Mouse (Mus musculus): ENCODE measurements around the gene Mpp2.

Mpp2 gene

DNA sequence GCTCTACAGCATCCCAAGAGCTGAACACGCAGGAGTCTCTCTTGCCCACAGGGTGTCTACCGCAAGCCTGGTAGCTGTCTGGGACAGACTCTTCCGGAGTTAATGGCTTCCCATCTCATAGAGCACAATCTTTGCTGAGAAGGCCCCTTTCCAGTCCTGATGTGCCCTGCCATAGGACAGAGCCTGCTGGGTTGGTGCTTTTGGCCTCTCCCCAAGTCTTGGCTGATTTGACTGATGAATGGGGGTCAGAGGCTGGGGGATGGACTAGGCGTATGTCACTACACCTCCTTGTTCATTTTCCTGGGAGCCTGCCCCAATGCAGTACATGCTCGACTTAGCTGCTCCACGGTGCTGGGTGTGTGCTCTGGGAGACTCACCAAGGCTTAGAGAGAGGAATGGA, 50.5 kb downstream of the Mpp2 start:
- Histone ChIP-seq H3K9me3 (ENCODE audit: low read length) (no peaks in the 10 kb centered on the region), H3K36me3 (ENCODE audit: insufficient read depth, low read length) (no peaks in the 10 kb centered on the region), H3K4me1 (replicated peaks; ENCODE audit: low read depth, low read length) (peaks cover 6% of the 10 kb centered on the region; the same call in 1 of the 2 replicates), H3K27me3 (ENCODE audit: insufficient read depth, low read length) (peaks cover 8% of the 10 kb centered on the region; the same call in 1 of the 2 replicates), H3K4me3 (replicated peaks; ENCODE audit: low read length) (no peak overlapping the region)
- no peak for TF ChIP-seq POU5F1 (IDR thresholded peaks at IDR 0.05; ENCODE audit: borderline replicate concordance, low read length)
- no peak for TF ChIP-seq NANOG (IDR thresholded peaks at IDR 0.05; ENCODE audit: borderline replicate concordance, low read length)
- no peak for TF ChIP-seq CTCF (conservative IDR thresholded peaks at IDR 0.05; ENCODE audit: low read length)

- H3K27me3 ChIP-seq (ENCODE audit: insufficient read depth, low read length) = peaks cover 9% of the 10 kb centered on the region
- H3K36me3 ChIP-seq (ENCODE audit: insufficient read depth, low read length) = no peaks in the 10 kb centered on the region
- H3K4me3 ChIP-seq (replicated peaks; ENCODE audit: low read length) = no peak overlapping the region
- peaks cover 3% of the 10 kb centered on the region; the same call in 1 of the 2 replicates for H3K4me1 ChIP-seq (replicated peaks; ENCODE audit: low read depth, low read length)
- H3K9me3 ChIP-seq (ENCODE audit: low read length) = no peaks in the 10 kb centered on the region
- TF ChIP-seq POU5F1 (IDR thresholded peaks at IDR 0.05; ENCODE audit: borderline replicate concordance, low read length) (no peak), CTCF (conservative IDR thresholded peaks at IDR 0.05; ENCODE audit: low read length) (no peak), NANOG (IDR thresholded peaks at IDR 0.05; ENCODE audit: borderline replicate concordance, low read length) (no peak)
Observed at GRCm38 (mm10) chr11:102036336-102036735, 52.0 kb downstream of the Mpp2 start.

DNA sequence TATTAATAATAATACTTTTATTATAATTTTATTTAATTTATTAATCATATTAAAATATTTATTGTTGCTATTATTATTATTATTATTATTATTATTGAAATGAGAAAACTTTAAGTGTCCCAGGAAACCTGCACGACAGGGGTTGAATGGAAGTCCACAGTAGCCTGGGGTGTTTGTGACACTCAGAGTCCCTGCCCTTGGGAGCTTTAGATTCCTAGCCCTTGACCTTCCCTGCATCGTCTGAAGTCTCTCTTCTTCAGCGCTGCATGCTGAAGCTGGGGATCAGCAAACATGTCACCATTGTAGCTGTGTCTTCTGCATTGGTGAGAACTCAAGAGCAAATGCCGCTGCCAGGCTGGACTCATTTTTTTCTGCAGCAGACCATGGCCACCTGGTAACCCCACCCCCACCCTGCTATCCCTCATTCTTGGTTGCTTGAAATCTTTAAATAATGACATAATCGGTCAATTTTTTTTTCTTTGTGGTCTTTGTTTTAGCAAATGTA, 52.8 kb downstream of the Mpp2 start:
- peaks cover 15% of the 10 kb centered on the region for H3K27me3 ChIP-seq (ENCODE audit: insufficient read depth, low read length)
- no peak overlapping the region for H3K4me3 ChIP-seq (replicated peaks; ENCODE audit: low read length)
- TF ChIP-seq CTCF (conservative IDR thresholded peaks at IDR 0.05; ENCODE audit: low read length) (no peak), POU5F1 (IDR thresholded peaks at IDR 0.05; ENCODE audit: borderline replicate concordance, low read length) (no peak), NANOG (IDR thresholded peaks at IDR 0.05; ENCODE audit: borderline replicate concordance, low read length) (no peak)
- H3K4me1 ChIP-seq (replicated peaks; ENCODE audit: low read depth, low read length) = peaks cover 3% of the 10 kb centered on the region; the same call in 1 of the 2 replicates
- no peaks in the 10 kb centered on the region for H3K36me3 ChIP-seq (ENCODE audit: insufficient read depth, low read length)
- no peaks in the 10 kb centered on the region for H3K9me3 ChIP-seq (ENCODE audit: low read length)

- H3K4me1 ChIP-seq (replicated peaks; ENCODE audit: low read depth, low read length) = peaks cover 3% of the 10 kb centered on the region; the same call in 1 of the 2 replicates
- no peaks in the 10 kb centered on the region for H3K36me3 ChIP-seq (ENCODE audit: insufficient read depth, low read length)
- H3K9me3 ChIP-seq (ENCODE audit: low read length) = no peaks in the 10 kb centered on the region
- H3K27me3 ChIP-seq (ENCODE audit: insufficient read depth, low read length) = peaks cover 18% of the 10 kb centered on the region
- no peak for TF ChIP-seq POU5F1 (IDR thresholded peaks at IDR 0.05; ENCODE audit: borderline replicate concordance, low read length)
- TF ChIP-seq CTCF (conservative IDR thresholded peaks at IDR 0.05; ENCODE audit: low read length) = no peak
- no peak for TF ChIP-seq NANOG (IDR thresholded peaks at IDR 0.05; ENCODE audit: borderline replicate concordance, low read length)
- no peak overlapping the region for H3K4me3 ChIP-seq (replicated peaks; ENCODE audit: low read length)
Observed at GRCm38 (mm10) chr11:102034887-102035286, 53.4 kb downstream of the Mpp2 start.

- H3K9me3 ChIP-seq (ENCODE audit: low read length) = no peaks in the 10 kb centered on the region
- TF ChIP-seq CTCF (conservative IDR thresholded peaks at IDR 0.05; ENCODE audit: low read length) (no peak), NANOG (IDR thresholded peaks at IDR 0.05; ENCODE audit: borderline replicate concordance, low read length) (no peak), POU5F1 (IDR thresholded peaks at IDR 0.05; ENCODE audit: borderline replicate concordance, low read length) (no peak)
- peaks cover 28% of the 10 kb centered on the region for H3K27me3 ChIP-seq (ENCODE audit: insufficient read depth, low read length)
- no peak overlapping the region for H3K4me3 ChIP-seq (replicated peaks; ENCODE audit: low read length)
- peaks cover 3% of the 10 kb centered on the region; the same call in 1 of the 2 replicates for H3K4me1 ChIP-seq (replicated peaks; ENCODE audit: low read depth, low read length)
- H3K36me3 ChIP-seq (ENCODE audit: insufficient read depth, low read length) = no peaks in the 10 kb centered on the region
Observed at GRCm38 (mm10) chr11:102033055-102033591, 55.2 kb downstream of the Mpp2 start.

GRCm38 (mm10) chr11:102031149-102031548, 57.2 kb downstream of the Mpp2 start:
- TF ChIP-seq NANOG (IDR thresholded peaks at IDR 0.05; ENCODE audit: borderline replicate concordance, low read length) (no peak), CTCF (conservative IDR thresholded peaks at IDR 0.05; ENCODE audit: low read length) (no peak), POU5F1 (IDR thresholded peaks at IDR 0.05; ENCODE audit: borderline replicate concordance, low read length) (no peak)
- no peaks in the 10 kb centered on the region for H3K9me3 ChIP-seq (ENCODE audit: low read length)

DNA sequence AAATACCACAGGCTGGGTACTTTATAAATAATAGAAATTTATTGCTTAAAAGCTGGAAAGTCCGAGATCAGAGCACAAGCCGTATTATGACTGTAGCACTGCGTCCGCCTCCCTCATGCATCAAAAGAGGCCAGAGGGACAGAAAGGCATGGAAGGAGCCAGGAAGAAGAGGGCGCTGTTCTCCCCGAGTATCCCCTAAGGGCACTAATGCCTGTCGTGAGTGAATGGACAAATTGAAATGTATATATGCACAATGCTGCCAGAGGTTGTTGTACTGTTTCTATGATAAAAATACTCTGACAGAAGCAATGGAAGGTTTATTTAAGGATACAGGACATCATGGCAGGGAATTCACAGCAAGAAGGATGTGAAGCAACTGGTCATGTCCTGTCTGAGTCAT, 58.3 kb downstream of the Mpp2 start:
- peaks cover 49% of the 10 kb centered on the region for H3K27me3 ChIP-seq (ENCODE audit: insufficient read depth, low read length)
- H3K36me3 ChIP-seq (ENCODE audit: insufficient read depth, low read length) = no peaks in the 10 kb centered on the region
- peaks cover 21% of the 10 kb centered on the region for H3K4me1 ChIP-seq (replicated peaks; ENCODE audit: low read depth, low read length)
- no peak overlapping the region for H3K4me3 ChIP-seq (replicated peaks; ENCODE audit: low read length)
- no peaks in the 10 kb centered on the region for H3K9me3 ChIP-seq (ENCODE audit: low read length)
- TF ChIP-seq POU5F1 (IDR thresholded peaks at IDR 0.05; ENCODE audit: borderline replicate concordance, low read length) (no peak), NANOG (IDR thresholded peaks at IDR 0.05; ENCODE audit: borderline replicate concordance, low read length) (no peak), CTCF (conservative IDR thresholded peaks at IDR 0.05; ENCODE audit: low read length) (no peak)

More at GRCm38 (mm10) chr11:102031149-102031548, 57.2 kb downstream of the Mpp2 start:
- no peaks in the 10 kb centered on the region for H3K36me3 ChIP-seq (ENCODE audit: insufficient read depth, low read length)
- H3K4me3 ChIP-seq (replicated peaks; ENCODE audit: low read length) = no peak overlapping the region
- H3K4me1 ChIP-seq (replicated peaks; ENCODE audit: low read depth, low read length) = peaks cover 9% of the 10 kb centered on the region
- peaks cover 37% of the 10 kb centered on the region for H3K27me3 ChIP-seq (ENCODE audit: insufficient read depth, low read length)

- H3K4me1 ChIP-seq (replicated peaks; ENCODE audit: low read depth, low read length) = peaks cover 23% of the 10 kb centered on the region
- H3K9me3 ChIP-seq (ENCODE audit: low read length) = no peaks in the 10 kb centered on the region
- TF ChIP-seq POU5F1 (IDR thresholded peaks at IDR 0.05; ENCODE audit: borderline replicate concordance, low read length) (no peak), CTCF (conservative IDR thresholded peaks at IDR 0.05; ENCODE audit: low read length) (no peak), NANOG (IDR thresholded peaks at IDR 0.05; ENCODE audit: borderline replicate concordance, low read length) (no peak)
- peaks cover 56% of the 10 kb centered on the region for H3K27me3 ChIP-seq (ENCODE audit: insufficient read depth, low read length)
- H3K36me3 ChIP-seq (ENCODE audit: insufficient read depth, low read length) = no peaks in the 10 kb centered on the region
- H3K4me3 ChIP-seq (replicated peaks; ENCODE audit: low read length) = no peak overlapping the region
Observed at GRCm38 (mm10) chr11:102029304-102029703, 59.0 kb downstream of the Mpp2 start.

Measured in E14TG2a.4 (cell line).